Mouse (Mus musculus) spleen, adult 2 months (tissue): ENCODE results near the gene Snap29. TPM values are rescaled to one million over a fixed set of nuclear protein-coding genes. Genes with fewer than 3 reads are reported as not detected.

Experiments used
- DNase-seq, 2 experiments: peaks; one replicate each; pipeline versions ENCODE4 v3.0.0 to v3.0.0-alpha.2; 2012 to 2021; ENCODE audit warnings: low spot score in 2 of 2, low read depth in 1 of 2
- H3K27ac ChIP-seq: fragments of 200-500 bp; 2 replicates; pipeline ENCODE4 v1.5.1; 2012; ENCODE audit warnings: low read length, inconsistent platforms; ENCODE audit not compliant: insufficient read depth
- H3K27me3 ChIP-seq: fragments of 200-500 bp; 2 replicates; pipeline ENCODE4 v1.6.1; 2012; ENCODE audit warnings: mild to moderate bottlenecking, moderate library complexity, low read length, inconsistent platforms; ENCODE audit not compliant: control insufficient read depth, insufficient read depth
- H3K36me3 ChIP-seq: fragments of 200-500 bp; 2 replicates; pipeline ENCODE4 v1.6.1; 2012; ENCODE audit warnings: mild to moderate bottlenecking, low read length, inconsistent platforms; ENCODE audit not compliant: control insufficient read depth, insufficient read depth
- H3K4me1 ChIP-seq: fragments of 200-500 bp; 2 replicates; pipeline ENCODE4 v1.6.1; 2011; ENCODE audit warnings: inconsistent platforms; ENCODE audit not compliant: control insufficient read depth, insufficient read depth, insufficient read length
- H3K4me3 ChIP-seq: fragments of 200-500 bp; 2 replicates; pipeline ENCODE4 v1.5.1; 2011; ENCODE audit warnings: mild to moderate bottlenecking, inconsistent platforms; ENCODE audit not compliant: insufficient read depth, insufficient read length; ENCODE audit errors: extremely low read depth
- CTCF ChIP-seq: fragments of 200-500 bp; IDR thresholded peaks from 2 replicates; pipeline ENCODE4 v1.5.1; 2011; ENCODE audit warnings: mild to moderate bottlenecking, inconsistent platforms; ENCODE audit not compliant: insufficient read depth, insufficient read length, insufficient replicate concordance; ENCODE audit errors: extremely low read depth
- POLR2A ChIP-seq: fragments of 200-500 bp; IDR thresholded peaks from 2 replicates; pipeline ENCODE4 v1.6.1; 2011; ENCODE audit warnings: low read depth, low read length, inconsistent platforms
- WGBS: fragments of 180-500 bp; shearing (Covaris S2); methylation state at CpG from one replicate; pipeline ENCODE4 v1.1.7; 2018; 5-methylcytosine and 5-hydroxymethylcytosine counted together
- polyA plus RNA-seq: library from polyadenylated mRNA; depleted of rRNA; stranded (reverse); fragments of >200 nt; gene quantifications from 2 replicates; pipeline ENCODE4 v1.2.3, GENCODE M21; 2012; rRNA removed

Gene Snap29
- polyA plus RNA-seq, 1 experiment = 7.3 TPM

DNA sequence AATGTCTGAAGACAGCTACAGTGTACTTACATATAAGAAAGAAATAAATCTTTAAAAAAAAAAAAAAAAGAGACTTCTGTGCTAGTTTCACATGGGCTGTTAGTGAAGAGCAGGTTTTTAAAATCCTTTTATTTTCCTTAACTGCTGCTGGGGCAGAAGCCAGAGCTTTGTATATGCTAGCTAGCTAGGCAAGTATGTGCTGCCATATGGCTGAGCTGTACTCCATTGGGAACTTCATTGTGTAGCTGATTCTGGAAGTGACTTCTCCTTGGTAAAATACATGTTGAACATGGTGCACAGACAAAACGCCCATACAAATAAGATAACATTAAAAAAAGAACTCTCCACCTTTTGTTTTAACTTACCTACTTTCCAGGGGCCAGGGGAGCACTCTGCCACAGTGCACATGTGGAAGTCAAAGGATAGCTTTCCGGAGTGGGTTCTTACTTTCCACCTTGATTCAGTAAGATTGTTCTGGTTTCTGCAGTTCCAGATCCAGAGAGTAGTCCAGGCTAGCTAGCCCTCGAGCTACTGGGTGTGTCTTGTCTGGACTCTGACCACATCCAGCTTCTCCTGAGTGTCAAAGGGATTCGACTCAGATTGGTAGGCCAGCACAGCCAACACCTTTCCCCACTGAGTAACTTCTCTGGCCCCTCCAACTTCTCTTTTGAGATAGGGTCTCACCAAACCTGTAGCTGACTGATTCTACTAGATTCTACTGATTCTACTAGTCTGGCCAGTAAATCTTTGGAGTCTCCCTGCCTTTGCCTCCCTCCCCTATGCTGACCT, 61.3 kb downstream of the Snap29 start:
- no peak overlapping the region for H3K27ac ChIP-seq
- no peaks in the 10 kb centered on the region for H3K27me3 ChIP-seq
- TF ChIP-seq CTCF = no peak
- TF ChIP-seq POLR2A = no peak
- peaks cover 7% of the 10 kb centered on the region for H3K36me3 ChIP-seq
- DNase-seq = no peak
- no peak overlapping the region for H3K4me3 ChIP-seq
- WGBS = 82% methylated on average over 4 of the region's 4 CpGs
- no peaks in the 10 kb centered on the region for H3K4me1 ChIP-seq

DNA sequence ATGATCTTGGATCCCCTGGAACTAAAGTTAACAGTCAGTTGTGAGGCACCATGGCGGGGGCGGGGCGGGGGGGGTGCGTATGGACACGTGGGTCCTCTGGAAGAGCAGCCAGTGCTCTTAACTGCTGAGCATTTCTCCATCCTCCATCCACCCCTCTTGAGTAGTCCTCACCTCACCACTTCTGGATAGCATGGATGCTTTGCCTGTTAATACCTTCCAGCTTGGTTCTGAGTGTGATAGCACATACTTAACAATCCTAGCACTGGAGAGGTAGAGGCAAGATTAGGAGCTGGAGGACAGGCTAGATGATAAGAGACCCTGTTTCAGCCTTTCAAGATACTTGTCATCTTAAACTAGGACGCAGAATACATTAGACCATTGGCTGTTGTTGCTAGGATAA, 66.7 kb downstream of the Snap29 start:
- 89% methylated on average over 6 of the region's 6 CpGs for WGBS
- Histone ChIP-seq H3K27ac (no peak overlapping the region), H3K4me1 (no peaks in the 10 kb centered on the region), H3K4me3 (no peak overlapping the region), H3K36me3 (peaks cover 7% of the 10 kb centered on the region), H3K27me3 (no peaks in the 10 kb centered on the region)
- TF ChIP-seq CTCF (no peak), POLR2A (no peak)
- DNase-seq = no peak

DNA sequence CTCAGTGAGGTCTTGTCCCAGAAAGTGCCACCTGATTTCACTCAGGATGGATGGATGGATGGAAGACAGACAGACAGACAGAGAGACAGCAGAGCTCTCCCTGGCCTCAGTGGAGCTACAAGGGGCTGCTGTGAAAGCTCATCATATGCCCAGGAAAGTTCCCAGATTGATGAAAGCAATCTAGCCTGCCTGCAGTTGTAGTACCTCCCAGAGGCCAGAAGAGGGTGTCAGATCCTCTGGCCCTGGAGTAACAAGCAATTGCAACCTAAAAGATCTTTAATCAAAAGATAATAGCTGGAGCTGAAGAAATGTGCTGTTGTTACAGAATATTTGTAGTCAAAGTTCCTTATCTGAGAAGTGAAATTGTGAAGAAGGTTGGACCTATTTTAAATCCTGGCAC, 68.3 kb downstream of the Snap29 start:
- H3K4me3 ChIP-seq = no peak overlapping the region
- DNase-seq = peak in 1 of 2 experiments; percentile 11
- H3K27ac ChIP-seq = no peak overlapping the region
- peaks cover 8% of the 10 kb centered on the region for H3K36me3 ChIP-seq
- H3K27me3 ChIP-seq = no peaks in the 10 kb centered on the region
- TF ChIP-seq POLR2A (no peak), CTCF (peak; percentile 47; the same call in 1 of the 2 replicates)
- no peaks in the 10 kb centered on the region; the same call in 1 of the 2 replicates for H3K4me1 ChIP-seq

DNA sequence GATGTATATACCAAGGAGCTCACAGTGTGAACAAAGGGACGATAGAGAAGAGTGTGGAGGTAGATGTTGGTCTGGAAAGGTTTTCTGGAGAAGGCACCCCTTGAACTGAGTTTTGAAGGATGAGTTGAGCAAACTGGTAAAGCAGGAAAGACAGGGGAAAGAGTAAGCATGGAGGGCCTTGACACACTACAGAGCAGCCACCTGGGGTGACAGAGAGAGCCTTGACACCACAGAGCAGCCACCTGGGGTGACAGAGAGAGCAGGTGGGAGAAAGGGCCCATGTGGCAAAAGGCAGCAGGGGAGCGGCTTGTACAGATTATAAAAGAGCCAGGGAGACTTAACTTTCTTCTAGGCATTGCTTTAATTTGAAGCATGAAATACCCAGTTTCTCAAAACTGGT, 69.0 kb downstream of the Snap29 start:
- no peak overlapping the region for H3K4me3 ChIP-seq
- TF ChIP-seq CTCF (no peak), POLR2A (no peak)
- no peak for DNase-seq
- no peak overlapping the region for H3K27ac ChIP-seq
- H3K4me1 ChIP-seq = no peaks in the 10 kb centered on the region; the same call in 1 of the 2 replicates
- no peaks in the 10 kb centered on the region for H3K27me3 ChIP-seq
- H3K36me3 ChIP-seq = peaks cover 6% of the 10 kb centered on the region
- 75% methylated on average over 2 of the region's 2 CpGs for WGBS

DNA sequence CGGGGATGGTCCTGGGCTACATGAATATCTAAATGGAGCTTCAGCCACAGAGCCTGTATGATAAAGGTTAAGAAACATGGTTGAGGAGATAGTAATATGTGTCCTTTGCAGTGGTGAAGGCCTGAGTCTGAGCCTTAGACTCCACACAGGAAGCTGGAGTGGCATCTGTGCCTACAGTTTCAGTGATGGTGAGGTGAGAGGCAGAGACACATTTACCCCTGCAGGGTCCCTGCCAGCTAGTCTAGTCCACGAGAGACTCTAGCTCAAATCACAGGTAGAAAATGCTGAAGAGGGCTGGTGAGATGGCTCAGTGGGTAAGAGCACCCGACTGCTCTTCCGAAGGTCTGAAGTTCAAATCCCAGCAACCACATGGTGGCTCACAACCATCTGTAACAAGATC, 69.5 kb downstream of the Snap29 start:
- 96% methylated on average over 4 of the region's 4 CpGs for WGBS
- Histone ChIP-seq H3K4me1 (no peaks in the 10 kb centered on the region; the same call in 1 of the 2 replicates), H3K36me3 (peaks cover 3% of the 10 kb centered on the region), H3K27me3 (no peaks in the 10 kb centered on the region), H3K4me3 (no peak overlapping the region), H3K27ac (no peak overlapping the region)
- no peak for TF ChIP-seq POLR2A
- no peak for TF ChIP-seq CTCF
- DNase-seq = no peak

DNA sequence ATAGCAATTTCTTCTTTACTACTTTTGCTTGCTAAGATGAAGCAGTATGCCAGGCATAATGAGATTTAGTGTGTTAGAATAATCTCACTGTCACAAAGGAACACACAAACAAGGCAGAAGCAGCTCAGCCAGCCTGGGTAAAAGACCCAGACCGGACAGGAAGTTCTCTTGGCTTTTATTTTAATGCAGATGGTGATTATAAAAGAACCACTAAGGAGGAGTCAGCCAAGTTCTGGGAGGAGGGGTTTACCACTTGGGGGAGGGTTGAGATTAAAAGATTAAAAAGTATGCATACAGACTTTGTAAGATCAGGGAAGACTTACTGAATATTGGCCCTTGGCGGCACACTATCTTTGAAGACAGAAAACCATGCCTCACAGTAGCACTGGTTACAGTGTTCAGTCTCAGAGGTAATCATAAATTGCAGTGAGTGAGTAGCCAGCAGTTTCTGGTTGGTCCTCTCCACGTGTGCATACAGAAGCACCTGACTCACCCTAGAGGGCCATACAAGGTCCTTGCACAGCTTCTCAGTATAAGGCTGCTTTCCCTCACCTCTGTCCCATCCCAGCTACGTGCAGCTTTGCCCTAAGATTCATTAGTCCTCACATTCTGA, 72.7 kb downstream of the Snap29 start:
- no peak for TF ChIP-seq CTCF
- TF ChIP-seq POLR2A = no peak
- Histone ChIP-seq H3K4me1 (no peaks in the 10 kb centered on the region; the same call in 1 of the 2 replicates), H3K27me3 (no peaks in the 10 kb centered on the region), H3K27ac (no peak overlapping the region), H3K36me3 (peaks cover 6% of the 10 kb centered on the region), H3K4me3 (no peak overlapping the region)
- no peak for DNase-seq
- 69% methylated on average over 4 of the region's 4 CpGs for WGBS

Other genes starting within 250 kb of the Snap29 start
- 28.3 and 31.4 TPM in 2 replicates for gene Ube2l3, start 203.3 kb upstream of the Snap29 start, polyA plus RNA-seq
- gene Rimbp3, start 197.4 kb upstream of the Snap29 start, polyA plus RNA-seq = 0.02 and 0.07 TPM in 2 replicates
- 1.2 and 1.5 TPM in 2 replicates for gene Hic2, start 172.4 kb upstream of the Snap29 start, polyA plus RNA-seq
- 20.0 and 22.9 TPM in 2 replicates for gene Tmem191c, start 129.9 kb upstream of the Snap29 start, polyA plus RNA-seq
- 0.05 and 0.14 TPM in 2 replicates for gene Serpind1, start 74.6 kb upstream of the Snap29 start, polyA plus RNA-seq
- 49.4 and 53.5 TPM in 2 replicates for gene Pi4ka, start 328 bp downstream of the Snap29 start, polyA plus RNA-seq
- gene Crkl, start 46.0 kb downstream of the Snap29 start, polyA plus RNA-seq = 50.5 and 67.7 TPM in 2 replicates
- 0.23 TPM in 2 replicates for gene Aifm3, start 83.6 kb downstream of the Snap29 start, polyA plus RNA-seq
- 110 and 149 TPM in 2 replicates for gene Lztr1, start 102.7 kb downstream of the Snap29 start, polyA plus RNA-seq
- 56.2 and 81.6 TPM in 2 replicates for gene Thap7, start 125.2 kb downstream of the Snap29 start, polyA plus RNA-seq
- gene Lrrc74b, start 155.3 kb downstream of the Snap29 start, polyA plus RNA-seq = not detected in 2 replicates
- 0.15 and 0.33 TPM in 2 replicates for gene P2rx6, start 155.9 kb downstream of the Snap29 start, polyA plus RNA-seq
- gene Slc7a4, start 177.2 kb downstream of the Snap29 start, polyA plus RNA-seq = 4.3 and 5.1 TPM in 2 replicates
- 42.5 and 44.6 TPM in 2 replicates for gene Smpd4, start 213.4 kb downstream of the Snap29 start, polyA plus RNA-seq
- 1.0 and 1.4 TPM in 2 replicates for gene Ccdc74a, start 240.5 kb downstream of the Snap29 start, polyA plus RNA-seq